Mouse (Mus musculus): ENCODE measurements at regions not wholly inside any gene's neighbourhood (a gene's known extent, or its start where the extent isn't known, plus 50 kb on each side); places are given as distances from the start of the nearest gene placed in this dataset.

- Histone ChIP-seq H3K4me3 (ENCODE audit: low read depth, low read length) (no peak overlapping the region), H3K4me1 (ENCODE audit: control insufficient read depth, insufficient read depth, low read length) (peaks cover 21% of the 10 kb centered on the region), H3K27ac (ENCODE audit: low read depth, low read length) (peak overlapping the region; percentile 0; the same call in 1 of the 2 replicates), H3K27me3 (replicated peaks; ENCODE audit: control insufficient read depth, insufficient read depth, low read length) (no peaks in the 10 kb centered on the region), H3K9me3 (replicated peaks; ENCODE audit: control insufficient read depth, low read length) (no peaks in the 10 kb centered on the region), H3K36me3 (ENCODE audit: control insufficient read depth, insufficient read depth, low read length) (no peaks in the 10 kb centered on the region), H3K9ac (ENCODE audit: low read length) (no peak overlapping the region), H3K4me2 (ENCODE audit: low read length) (no peak overlapping the region)
- 29% methylated on average over 3 of the region's 3 CpGs for WGBS
- DNase-seq (ENCODE audit: low spot score) (peak; percentile 63), ATAC-seq (0 out of 2 replicates have a peak, but pooled peaks have one; percentile 13)
Observed at GRCm38 (mm10) chr13:83872143-83872819, 349.8 kb upstream of the Tmem161b start.

GRCm38 (mm10) chr13:83872887-83873286 is 349.2 kb upstream of the Tmem161b start:
- Histone ChIP-seq H3K4me2 (ENCODE audit: low read length) (no peak overlapping the region), H3K36me3 (ENCODE audit: control insufficient read depth, insufficient read depth, low read length) (no peaks in the 10 kb centered on the region), H3K9ac (ENCODE audit: low read length) (no peak overlapping the region), H3K27ac (ENCODE audit: low read depth, low read length) (peak overlapping the region; percentile 0; the same call in 1 of the 2 replicates), H3K4me3 (ENCODE audit: low read depth, low read length) (no peak overlapping the region), H3K9me3 (replicated peaks; ENCODE audit: control insufficient read depth, low read length) (no peaks in the 10 kb centered on the region), H3K4me1 (ENCODE audit: control insufficient read depth, insufficient read depth, low read length) (peaks cover 19% of the 10 kb centered on the region), H3K27me3 (replicated peaks; ENCODE audit: control insufficient read depth, insufficient read depth, low read length) (no peaks in the 10 kb centered on the region)
- peak; percentile 76 for ATAC-seq
- WGBS: under 1% methylated on average over 5 of the region's 5 CpGs
- DNase-seq (ENCODE audit: low spot score): peak; percentile 86

GRCm38 (mm10) chr13:83879561-83879960 is 342.5 kb upstream of the Tmem161b start:
- Histone ChIP-seq H3K9me3 (replicated peaks; ENCODE audit: control insufficient read depth, low read length) (no peaks in the 10 kb centered on the region), H3K4me3 (ENCODE audit: low read depth, low read length) (no peak overlapping the region), H3K36me3 (ENCODE audit: control insufficient read depth, insufficient read depth, low read length) (no peaks in the 10 kb centered on the region), H3K27ac (ENCODE audit: low read depth, low read length) (no peak overlapping the region), H3K9ac (ENCODE audit: low read length) (no peak overlapping the region), H3K4me1 (ENCODE audit: control insufficient read depth, insufficient read depth, low read length) (peaks cover 31% of the 10 kb centered on the region; the same call in 1 of the 2 replicates), H3K4me2 (ENCODE audit: low read length) (no peak overlapping the region), H3K27me3 (replicated peaks; ENCODE audit: control insufficient read depth, insufficient read depth, low read length) (no peaks in the 10 kb centered on the region)
- ATAC-seq: no peak
- no peak for DNase-seq (ENCODE audit: low spot score)
- WGBS: 29% methylated on average over 2 of the region's 2 CpGs

- Histone ChIP-seq H3K36me3 (ENCODE audit: control insufficient read depth, insufficient read depth, low read length) (no peaks in the 10 kb centered on the region), H3K27ac (ENCODE audit: low read depth, low read length) (peak overlapping the region; percentile 76), H3K4me3 (ENCODE audit: low read depth, low read length) (no peak overlapping the region), H3K4me2 (ENCODE audit: low read length) (no peak overlapping the region), H3K9ac (ENCODE audit: low read length) (no peak overlapping the region), H3K27me3 (replicated peaks; ENCODE audit: control insufficient read depth, insufficient read depth, low read length) (no peaks in the 10 kb centered on the region), H3K9me3 (replicated peaks; ENCODE audit: control insufficient read depth, low read length) (no peaks in the 10 kb centered on the region), H3K4me1 (ENCODE audit: control insufficient read depth, insufficient read depth, low read length) (peaks cover 31% of the 10 kb centered on the region; the same call in 1 of the 2 replicates)
- DNase-seq (ENCODE audit: low spot score): peak; percentile 77
- peak; percentile 60 for ATAC-seq
- WGBS: 6% methylated on average over 2 of the region's 2 CpGs
Observed at GRCm38 (mm10) chr13:83880305-83880704, 341.8 kb upstream of the Tmem161b start.

- Histone ChIP-seq H3K9ac (ENCODE audit: low read length) (no peak overlapping the region), H3K36me3 (ENCODE audit: control insufficient read depth, insufficient read depth, low read length) (no peaks in the 10 kb centered on the region), H3K27ac (ENCODE audit: low read depth, low read length) (peak overlapping the region; percentile 76; the same call in 1 of the 2 replicates), H3K9me3 (replicated peaks; ENCODE audit: control insufficient read depth, low read length) (no peaks in the 10 kb centered on the region), H3K4me1 (ENCODE audit: control insufficient read depth, insufficient read depth, low read length) (peaks cover 31% of the 10 kb centered on the region; the same call in 1 of the 2 replicates), H3K4me3 (ENCODE audit: low read depth, low read length) (no peak overlapping the region), H3K4me2 (ENCODE audit: low read length) (no peak overlapping the region), H3K27me3 (replicated peaks; ENCODE audit: control insufficient read depth, insufficient read depth, low read length) (no peaks in the 10 kb centered on the region)
- no peak for DNase-seq (ENCODE audit: low spot score)
- no peak for ATAC-seq
- WGBS: 10% methylated on average over 2 of the region's 2 CpGs
Observed at GRCm38 (mm10) chr13:83880772-83881171, 341.3 kb upstream of the Tmem161b start.

GRCm38 (mm10) chr13:83882839-83883238 is 339.3 kb upstream of the Tmem161b start:
- Histone ChIP-seq H3K4me1 (ENCODE audit: control insufficient read depth, insufficient read depth, low read length) (peaks cover 31% of the 10 kb centered on the region; the same call in 1 of the 2 replicates), H3K4me2 (ENCODE audit: low read length) (no peak overlapping the region), H3K27me3 (replicated peaks; ENCODE audit: control insufficient read depth, insufficient read depth, low read length) (no peaks in the 10 kb centered on the region), H3K4me3 (ENCODE audit: low read depth, low read length) (no peak overlapping the region), H3K36me3 (ENCODE audit: control insufficient read depth, insufficient read depth, low read length) (no peaks in the 10 kb centered on the region), H3K9me3 (replicated peaks; ENCODE audit: control insufficient read depth, low read length) (no peaks in the 10 kb centered on the region), H3K9ac (ENCODE audit: low read length) (no peak overlapping the region), H3K27ac (ENCODE audit: low read depth, low read length) (peak overlapping the region; percentile 6; the same call in 1 of the 2 replicates)
- DNase-seq (ENCODE audit: low spot score): no peak
- ATAC-seq: no peak
- WGBS: 22% methylated on average over 1 of the region's 1 CpGs

GRCm38 (mm10) chr13:83883821-83884220 is 338.3 kb upstream of the Tmem161b start:
- peak overlapping the region; percentile 77 for H3K27ac ChIP-seq (ENCODE audit: low read depth, low read length)
- H3K9ac ChIP-seq (ENCODE audit: low read length): no peak overlapping the region
- no peak for ATAC-seq
- H3K36me3 ChIP-seq (ENCODE audit: control insufficient read depth, insufficient read depth, low read length): no peaks in the 10 kb centered on the region
- H3K4me1 ChIP-seq (ENCODE audit: control insufficient read depth, insufficient read depth, low read length): peaks cover 31% of the 10 kb centered on the region; the same call in 1 of the 2 replicates
- no peaks in the 10 kb centered on the region for H3K9me3 ChIP-seq (replicated peaks; ENCODE audit: control insufficient read depth, low read length)
- DNase-seq (ENCODE audit: low spot score): no peak
- 0 out of 2 replicates have a peak overlapping the region, but pooled peaks have one; percentile 19 for H3K4me2 ChIP-seq (ENCODE audit: low read length)
- H3K27me3 ChIP-seq (replicated peaks; ENCODE audit: control insufficient read depth, insufficient read depth, low read length): no peaks in the 10 kb centered on the region
- WGBS: 30% methylated on average over 4 of the region's 4 CpGs
- no peak overlapping the region for H3K4me3 ChIP-seq (ENCODE audit: low read depth, low read length)

GRCm38 (mm10) chr13:83884226-83884625 is 337.9 kb upstream of the Tmem161b start:
- no peak overlapping the region for H3K9ac ChIP-seq (ENCODE audit: low read length)
- H3K27me3 ChIP-seq (replicated peaks; ENCODE audit: control insufficient read depth, insufficient read depth, low read length): no peaks in the 10 kb centered on the region
- peak overlapping the region; percentile 19; the same call in 1 of the 2 replicates for H3K4me2 ChIP-seq (ENCODE audit: low read length)
- no peak overlapping the region for H3K4me3 ChIP-seq (ENCODE audit: low read depth, low read length)
- H3K9me3 ChIP-seq (replicated peaks; ENCODE audit: control insufficient read depth, low read length): no peaks in the 10 kb centered on the region
- no peaks in the 10 kb centered on the region for H3K36me3 ChIP-seq (ENCODE audit: control insufficient read depth, insufficient read depth, low read length)
- no peak for DNase-seq (ENCODE audit: low spot score)
- 42% methylated on average over 4 of the region's 4 CpGs for WGBS
- ATAC-seq: no peak
- peak overlapping the region; percentile 77 for H3K27ac ChIP-seq (ENCODE audit: low read depth, low read length)
- H3K4me1 ChIP-seq (ENCODE audit: control insufficient read depth, insufficient read depth, low read length): peaks cover 31% of the 10 kb centered on the region; the same call in 1 of the 2 replicates
